Mouse (Mus musculus) cerebellum, adult 2 months (tissue): ENCODE results near the gene Hist1h3d. TPM values are rescaled to one million over a fixed set of nuclear protein-coding genes. Genes with fewer than 3 reads are reported as not detected.
"Not testable (repeated sequence)": the region's sequence is repeated elsewhere in the genome, so short reads cannot be mapped to it uniquely, and the experiment has no call there.

ENCODE experiments used
- DNase-seq, 2 experiments: peaks; one replicate each; pipeline ENCODE4 v3.0.0; 2021
- H3K27ac ChIP-seq: fragments of 200-500 bp; 2 replicates; pipeline ENCODE4 v1.5.1; 2012; ENCODE audit warnings: low read length, control low read depth, inconsistent platforms; ENCODE audit not compliant: insufficient read depth
- H3K27me3 ChIP-seq: fragments of 200-500 bp; 2 replicates; pipeline ENCODE4 v1.6.1; 2012; ENCODE audit warnings: inconsistent platforms, mild to moderate bottlenecking, low read length, moderate library complexity; ENCODE audit not compliant: control insufficient read depth, insufficient read depth
- H3K4me1 ChIP-seq: fragments of 200-500 bp; 2 replicates; pipeline ENCODE4 v1.6.1; 2011; ENCODE audit warnings: low read length; ENCODE audit not compliant: control insufficient read depth, insufficient read depth
- H3K4me3 ChIP-seq: fragments of 200-500 bp; replicated peaks from 2 replicates; pipeline ENCODE3; 2011; ENCODE audit warnings: mild to moderate bottlenecking, low read depth, low read length, control low read depth; ENCODE audit not compliant: insufficient read depth
- CTCF ChIP-seq: fragments of 200-500 bp; IDR thresholded peaks from 2 replicates; pipeline ENCODE4 v1.5.1; 2011; ENCODE audit warnings: low read depth, mild to moderate bottlenecking, control low read depth, low read length, moderate library complexity, borderline replicate concordance; ENCODE audit not compliant: insufficient read depth
- POLR2A ChIP-seq: fragments of 200-500 bp; IDR thresholded peaks from 2 replicates; pipeline ENCODE4 v1.6.1; 2011; ENCODE audit warnings: low read length, control low read depth, borderline replicate concordance; ENCODE audit not compliant: insufficient read depth
- WGBS: fragments of 180-500 bp; shearing (Covaris S2); methylation state at CpG from one replicate; pipeline ENCODE4 v1.1.7; 2018; 5-methylcytosine and 5-hydroxymethylcytosine counted together
- polyA plus RNA-seq: library from polyadenylated mRNA; depleted of rRNA; stranded (reverse); fragments of >200 nt; gene quantifications from 2 replicates; pipeline ENCODE4 v1.2.3, GENCODE M21; 2012

Gene Hist1h3d
- polyA plus RNA-seq, 1 experiment, result 2.0 TPM

DNA sequence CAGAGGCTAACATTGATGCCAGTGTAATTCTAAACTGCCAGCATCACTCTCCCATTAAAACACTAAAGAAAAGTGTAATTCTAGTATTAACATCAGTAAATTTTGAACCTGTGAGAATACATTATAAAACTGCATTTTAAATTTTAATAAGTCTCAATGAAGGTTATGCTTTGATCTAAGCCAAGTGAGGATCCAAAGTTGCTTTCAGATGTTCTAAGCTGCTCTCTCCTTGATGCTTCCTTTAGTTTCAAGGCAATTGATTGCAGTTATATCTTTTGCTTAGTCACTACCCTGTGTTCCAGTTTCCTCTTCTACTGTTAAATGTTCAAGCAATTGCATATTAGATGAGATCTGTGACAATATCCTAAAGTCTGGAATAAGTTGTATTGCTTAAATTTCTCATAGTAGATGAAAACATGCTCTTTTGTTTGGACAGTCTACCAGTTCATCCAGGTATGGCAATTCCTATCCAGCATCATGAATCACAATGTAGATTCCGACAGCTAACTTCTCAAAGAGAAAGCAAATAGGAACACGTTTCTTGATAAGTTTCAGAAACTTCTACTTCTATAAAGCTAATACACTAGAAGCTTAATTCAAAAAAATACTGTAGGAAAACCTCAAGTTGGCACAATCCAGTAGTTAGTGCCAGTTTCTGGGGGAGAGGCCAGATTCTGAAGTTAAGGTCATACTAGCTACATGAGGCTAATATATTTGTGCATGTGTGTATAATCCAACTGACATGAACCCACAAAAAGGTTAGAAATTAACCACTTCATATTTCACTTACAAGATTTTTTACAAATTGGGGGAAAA lies 3.1 kb upstream of the Hist1h3d start:
- no peak overlapping the region for H3K27ac ChIP-seq
- H3K27me3 ChIP-seq, result no peaks in the 10 kb centered on the region
- WGBS, result 46% methylated on average over 2 of the region's 2 CpGs
- TF ChIP-seq CTCF, result no peak
- no peak for TF ChIP-seq POLR2A
- H3K4me3 ChIP-seq, result no peak overlapping the region
- no peaks in the 10 kb centered on the region for H3K4me1 ChIP-seq
- DNase-seq, result no peak

- H3K4me1 ChIP-seq, H3K27ac ChIP-seq: not testable (repeated sequence)
- WGBS, result 10% methylated on average over 20 of the region's 20 CpGs
Measured at GRCm38 (mm10) chr13:23573034-23573897, 2.3 kb upstream of the Hist1h3d start.

DNA sequence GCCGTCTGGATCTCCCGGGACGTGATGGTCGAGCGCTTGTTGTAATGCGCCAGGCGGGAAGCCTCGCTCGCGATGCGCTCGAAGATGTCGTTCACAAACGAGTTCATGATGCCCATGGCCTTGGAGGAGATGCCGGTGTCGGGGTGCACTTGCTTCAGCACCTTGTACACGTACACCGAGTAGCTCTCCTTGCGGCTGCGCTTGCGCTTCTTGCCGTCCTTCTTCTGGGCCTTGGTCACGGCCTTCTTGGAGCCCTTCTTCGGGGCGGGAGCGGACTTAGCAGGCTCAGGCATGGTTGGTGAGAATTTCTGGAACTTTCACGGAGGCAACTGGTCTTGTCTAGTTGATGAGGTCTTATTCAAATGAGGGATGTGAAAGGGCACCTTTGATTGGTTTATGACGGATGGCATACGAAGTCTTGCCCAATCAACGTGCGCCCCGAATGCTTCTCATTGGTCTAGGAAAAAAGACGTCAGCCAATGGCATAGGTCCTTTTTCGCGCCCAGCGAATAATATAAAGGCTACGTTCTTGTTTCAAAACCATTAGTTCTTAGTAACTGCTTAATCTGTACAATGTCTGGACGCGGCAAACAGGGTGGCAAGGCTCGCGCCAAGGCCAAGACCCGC lies 1.6 kb upstream of the Hist1h3d start, which contains the start of the genes Hist1h2bf and Hist1h2ad:
TSS of gene Hist1h2bf (minus strand) at position 299 of the 627 bp plus-strand sequence.
TSS of gene Hist1h2ad (plus strand) at position 484 of the 627 bp plus-strand sequence.
- H3K27ac ChIP-seq, H3K4me3 ChIP-seq, H3K27me3 ChIP-seq, H3K4me1 ChIP-seq: not testable (repeated sequence)
- DNase-seq, result peak; percentile 75 to 84
- WGBS, result under 1% methylated on average over 42 of the region's 42 CpGs

More at GRCm38 (mm10) chr13:23573034-23573897, 2.3 kb upstream of the Hist1h3d start:
- not testable (repeated sequence) for DNase-seq, H3K27me3 ChIP-seq, H3K4me3 ChIP-seq

GRCm38 (mm10) chr13:23574546-23575170 lies 905 bp upstream of the Hist1h3d start:
- not testable (repeated sequence) for H3K4me3 ChIP-seq, H3K4me1 ChIP-seq, H3K27ac ChIP-seq, DNase-seq, H3K27me3 ChIP-seq
- WGBS, result 6% methylated on average over 11 of the region's 39 CpGs

DNA sequence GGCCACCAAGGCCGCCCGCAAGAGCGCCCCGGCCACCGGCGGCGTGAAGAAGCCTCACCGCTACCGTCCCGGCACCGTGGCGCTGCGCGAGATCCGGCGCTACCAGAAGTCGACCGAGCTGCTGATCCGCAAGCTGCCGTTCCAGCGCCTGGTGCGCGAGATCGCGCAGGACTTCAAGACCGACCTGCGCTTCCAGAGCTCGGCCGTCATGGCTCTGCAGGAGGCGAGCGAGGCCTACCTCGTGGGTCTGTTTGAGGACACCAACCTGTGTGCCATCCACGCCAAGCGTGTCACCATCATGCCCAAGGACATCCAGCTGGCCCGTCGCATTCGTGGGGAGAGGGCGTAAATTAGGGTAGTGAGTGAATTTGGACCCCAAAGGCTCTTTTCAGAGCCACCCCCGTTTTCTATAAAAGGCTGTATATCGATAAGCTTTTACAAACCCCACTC lies 326 bp downstream of the Hist1h3d start:
- H3K4me3 ChIP-seq, result peak overlapping the region; percentile 44
- WGBS, result 14% methylated on average over 13 of the region's 40 CpGs
- not testable (repeated sequence) for H3K4me1 ChIP-seq, H3K27me3 ChIP-seq, H3K27ac ChIP-seq
- DNase-seq, result peak in 1 of 2 experiments; percentile 32

- no peak for DNase-seq
- TF ChIP-seq POLR2A (no peak), CTCF (no peak)
- Histone ChIP-seq H3K27me3 (no peaks in the 10 kb centered on the region), H3K4me3 (no peak overlapping the region), H3K27ac (no peak overlapping the region), H3K4me1 (no peaks in the 10 kb centered on the region)
- WGBS, result 77% methylated on average over 7 of the region's 7 CpGs
Measured at GRCm38 (mm10) chr13:23576351-23576881, 853 bp downstream of the Hist1h3d start.

DNA sequence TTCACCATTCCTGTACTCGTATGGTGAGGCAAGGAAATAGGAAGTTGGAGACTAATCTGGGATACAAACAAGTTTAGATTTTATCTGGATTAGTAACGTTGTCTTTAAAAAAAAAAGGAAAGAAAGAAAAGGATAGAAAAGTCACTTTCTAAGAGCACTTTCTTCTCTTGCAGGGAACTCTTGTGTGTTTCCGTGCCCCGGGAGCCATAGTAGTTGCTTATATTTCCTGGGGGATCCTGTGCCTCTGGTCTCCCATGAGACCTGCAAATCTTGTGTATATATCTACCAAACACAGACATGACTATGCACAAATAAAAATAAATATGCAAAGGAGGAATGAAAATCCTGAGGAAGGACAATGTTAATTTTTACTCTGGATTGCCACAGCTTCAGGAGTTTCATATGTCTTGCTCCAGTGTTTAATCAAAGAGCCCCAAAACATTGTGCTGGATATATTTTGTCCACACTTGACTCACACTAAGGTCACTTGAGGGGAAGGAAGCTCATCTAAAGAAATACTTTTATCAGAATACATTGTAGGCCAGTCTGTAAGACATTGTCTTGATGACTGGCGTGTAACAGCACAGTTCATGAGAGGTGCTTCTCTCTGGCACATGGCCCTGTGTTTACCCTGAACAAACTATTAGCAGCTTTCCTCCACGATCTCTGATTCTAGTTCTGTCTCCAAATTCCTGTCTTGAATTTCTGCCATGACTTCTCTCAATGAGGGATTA lies 1.5 kb downstream of the Hist1h3d start:
- Histone ChIP-seq H3K27ac (no peak overlapping the region), H3K4me3 (no peak overlapping the region)

More for the DNA sequence above, 1.5 kb downstream of the Hist1h3d start:
- DNase-seq, result no peak
- 76% methylated on average over 6 of the region's 6 CpGs for WGBS
- H3K27me3 ChIP-seq, result no peaks in the 10 kb centered on the region
- H3K4me1 ChIP-seq, result no peaks in the 10 kb centered on the region
- no peak for TF ChIP-seq CTCF
- TF ChIP-seq POLR2A, result no peak
